Mouse (Mus musculus): ENCODE data around the gene Msgn1. TPM values are rescaled to one million over a fixed set of nuclear protein-coding genes. Genes with fewer than 3 reads are reported as not detected.

Gene Msgn1
- not detected for total RNA-seq (2023)

DNA sequence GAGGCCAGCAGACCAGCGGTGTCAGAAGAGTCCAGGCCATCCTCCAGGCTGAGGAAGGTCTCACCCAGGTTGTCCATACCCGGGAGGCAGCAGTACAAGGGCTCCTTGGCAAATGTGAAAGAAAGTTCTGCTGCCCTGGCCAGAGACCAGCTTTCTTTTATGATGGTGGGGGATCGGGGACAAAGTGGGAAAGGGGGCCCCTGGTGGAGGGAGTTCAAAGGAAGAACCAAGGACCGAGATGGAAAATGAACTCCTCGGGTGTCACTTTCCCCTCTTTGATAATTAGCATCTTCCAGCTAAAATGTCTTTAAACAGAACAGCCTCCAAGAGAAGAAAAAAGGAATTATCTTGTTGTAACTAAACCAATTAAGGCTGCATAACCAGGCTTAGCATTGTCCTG, at the start of gene Msgn1:
Gene Msgn1 (minus strand): TSS at position 101 of the 400 bp plus-strand sequence.

Other genes with a start within 250 kb of the Msgn1 start
- gene Kcns3, start 57.9 kb downstream of the Msgn1 start, total RNA-seq (2023): not detected
- 10 to 100 TPM; 13.6 to 13.8 TPM for gene Gen1, start 56.8 kb upstream of the Msgn1 start, total RNA-seq (2023)
- gene Smc6, start 56.9 kb upstream of the Msgn1 start, total RNA-seq (2023): 10 to 100 TPM; 40.4 to 45.9 TPM
- not detected for gene Vsnl1, start 227.6 kb upstream of the Msgn1 start, total RNA-seq (2023)
- not detected for gene Rad51ap2, start 247.1 kb upstream of the Msgn1 start, total RNA-seq (2023)